Mouse (Mus musculus): ENCODE measurements around the gene Nat8f6. TPM values are rescaled to one million over a fixed set of nuclear protein-coding genes. Genes with fewer than 3 reads are reported as not detected.
"Not testable (repeated sequence)": the region's sequence is repeated elsewhere in the genome, so short reads cannot be mapped to it uniquely, and the experiment has no call there.

The Nat8f6 gene
- 0.23 and 0.41 TPM in 2 replicates for polyA plus RNA-seq (2012; rRNA removed)

- TF ChIP-seq POLR2A (IDR thresholded peaks at IDR 0.05; ENCODE audit: control insufficient read depth, low read depth, low read length) = no peak
- no peaks in the 10 kb centered on the region for H3K4me1 ChIP-seq (ENCODE audit: control insufficient read depth, insufficient read depth, low read length)
- H3K27ac ChIP-seq (ENCODE audit: control insufficient read depth, insufficient read depth, low read depth, low read length) = no peak within 1 kb of the TSS
- no peaks in the 10 kb centered on the region for H3K27me3 ChIP-seq (ENCODE audit: control insufficient read depth, insufficient read depth, low read length)
- H3K4me3 ChIP-seq (ENCODE audit: control insufficient read depth, low read depth, low read length) = no peak within 1 kb of the TSS
- no peaks in the 10 kb centered on the region for H3K36me3 ChIP-seq (ENCODE audit: control insufficient read depth, insufficient read depth, low read length)
Observed at GRCm38 (mm10) chr6:85820837-85821236, at the start of gene Nat8f6, which contains the start of gene Nat8f5. Gene Nat8f6, minus strand, starts transcription at chr6:85820954. Gene Nat8f5, minus strand, starts transcription at chr6:85820972.

- not testable (repeated sequence) for H3K36me3 ChIP-seq (ENCODE audit: control insufficient read depth, insufficient read depth, low read length)
Observed at GRCm38 (mm10) chr6:85869006-85869405, 48.3 kb upstream of the Nat8f6 start, which contains the start of gene Nat8f2. Gene Nat8f2, minus strand, starts transcription at chr6:85869158.

GRCm38 (mm10) chr6:85867726-85868690, 47.3 kb upstream of the Nat8f6 start:
- no peak overlapping the region for H3K4me3 ChIP-seq (ENCODE audit: control insufficient read depth, low read depth, low read length)
- no peaks in the 10 kb centered on the region for H3K36me3 ChIP-seq (ENCODE audit: control insufficient read depth, insufficient read depth, low read length)
- no peaks in the 10 kb centered on the region for H3K27me3 ChIP-seq (ENCODE audit: control insufficient read depth, insufficient read depth, low read length)
- H3K27ac ChIP-seq (ENCODE audit: control insufficient read depth, insufficient read depth, low read depth, low read length) = no peak overlapping the region
- no peak for TF ChIP-seq CTCF (IDR thresholded peaks at IDR 0.05; ENCODE audit: control insufficient read depth, insufficient read depth, insufficient replicate concordance, low read depth, low read length)
- TF ChIP-seq POLR2A (IDR thresholded peaks at IDR 0.05; ENCODE audit: control insufficient read depth, low read depth, low read length) = no peak
- no peaks in the 10 kb centered on the region for H3K4me1 ChIP-seq (ENCODE audit: control insufficient read depth, insufficient read depth, low read length)

More at GRCm38 (mm10) chr6:85869006-85869405, 48.3 kb upstream of the Nat8f6 start, which contains the start of gene Nat8f2:
- not testable (repeated sequence) for H3K4me3 ChIP-seq (ENCODE audit: control insufficient read depth, low read depth, low read length); H3K27me3 ChIP-seq (ENCODE audit: control insufficient read depth, insufficient read depth, low read length); H3K27ac ChIP-seq (ENCODE audit: control insufficient read depth, insufficient read depth, low read depth, low read length); H3K4me1 ChIP-seq (ENCODE audit: control insufficient read depth, insufficient read depth, low read length)

GRCm38 (mm10) chr6:85866995-85867394, 46.2 kb upstream of the Nat8f6 start:
- H3K36me3 ChIP-seq (ENCODE audit: control insufficient read depth, insufficient read depth, low read length); H3K4me3 ChIP-seq (ENCODE audit: control insufficient read depth, low read depth, low read length); H3K27ac ChIP-seq (ENCODE audit: control insufficient read depth, insufficient read depth, low read depth, low read length); H3K4me1 ChIP-seq (ENCODE audit: control insufficient read depth, insufficient read depth, low read length); H3K27me3 ChIP-seq (ENCODE audit: control insufficient read depth, insufficient read depth, low read length): not testable (repeated sequence)

- not testable (repeated sequence) for H3K27ac ChIP-seq (ENCODE audit: control insufficient read depth, insufficient read depth, low read depth, low read length); H3K4me1 ChIP-seq (ENCODE audit: control insufficient read depth, insufficient read depth, low read length); H3K27me3 ChIP-seq (ENCODE audit: control insufficient read depth, insufficient read depth, low read length); H3K4me3 ChIP-seq (ENCODE audit: control insufficient read depth, low read depth, low read length); H3K36me3 ChIP-seq (ENCODE audit: control insufficient read depth, insufficient read depth, low read length)
Observed at GRCm38 (mm10) chr6:85866166-85866565, 45.4 kb upstream of the Nat8f6 start.

GRCm38 (mm10) chr6:85864900-85865639, 44.3 kb upstream of the Nat8f6 start:
- H3K36me3 ChIP-seq (ENCODE audit: control insufficient read depth, insufficient read depth, low read length); H3K27me3 ChIP-seq (ENCODE audit: control insufficient read depth, insufficient read depth, low read length); H3K27ac ChIP-seq (ENCODE audit: control insufficient read depth, insufficient read depth, low read depth, low read length); H3K4me3 ChIP-seq (ENCODE audit: control insufficient read depth, low read depth, low read length); H3K4me1 ChIP-seq (ENCODE audit: control insufficient read depth, insufficient read depth, low read length): not testable (repeated sequence)

- TF ChIP-seq POLR2A (IDR thresholded peaks at IDR 0.05; ENCODE audit: control insufficient read depth, low read depth, low read length) = no peak
- no peak for TF ChIP-seq CTCF (IDR thresholded peaks at IDR 0.05; ENCODE audit: control insufficient read depth, insufficient read depth, insufficient replicate concordance, low read depth, low read length)
- Histone ChIP-seq H3K4me3 (ENCODE audit: control insufficient read depth, low read depth, low read length) (no peak overlapping the region), H3K27ac (ENCODE audit: control insufficient read depth, insufficient read depth, low read depth, low read length) (peak overlapping the region; percentile 43), H3K4me1 (ENCODE audit: control insufficient read depth, insufficient read depth, low read length) (no peaks in the 10 kb centered on the region), H3K36me3 (ENCODE audit: control insufficient read depth, insufficient read depth, low read length) (no peaks in the 10 kb centered on the region), H3K27me3 (ENCODE audit: control insufficient read depth, insufficient read depth, low read length) (no peaks in the 10 kb centered on the region)
Observed at GRCm38 (mm10) chr6:85863840-85864239, 43.1 kb upstream of the Nat8f6 start.

Data from testis, adult 2 months (tissue).